Mouse (Mus musculus) testis, adult 2 months (tissue): ENCODE data around the gene Rhbg.

Source experiments
- CTCF ChIP-seq: fragments of 200-500 bp; IDR thresholded peaks from 2 replicates; pipeline ENCODE4 v1.5.1; 2012; ENCODE audit warnings: low read depth, mild to moderate bottlenecking, inconsistent platforms, low read length, moderate library complexity; ENCODE audit not compliant: control insufficient read depth, insufficient read depth, insufficient replicate concordance
- POLR2A ChIP-seq: fragments of 200-500 bp; IDR thresholded peaks from 2 replicates; pipeline ENCODE4 v1.6.1; 2012; ENCODE audit warnings: low read depth, mild to moderate bottlenecking, inconsistent platforms, low read length, moderate library complexity; ENCODE audit not compliant: control insufficient read depth

DNA sequence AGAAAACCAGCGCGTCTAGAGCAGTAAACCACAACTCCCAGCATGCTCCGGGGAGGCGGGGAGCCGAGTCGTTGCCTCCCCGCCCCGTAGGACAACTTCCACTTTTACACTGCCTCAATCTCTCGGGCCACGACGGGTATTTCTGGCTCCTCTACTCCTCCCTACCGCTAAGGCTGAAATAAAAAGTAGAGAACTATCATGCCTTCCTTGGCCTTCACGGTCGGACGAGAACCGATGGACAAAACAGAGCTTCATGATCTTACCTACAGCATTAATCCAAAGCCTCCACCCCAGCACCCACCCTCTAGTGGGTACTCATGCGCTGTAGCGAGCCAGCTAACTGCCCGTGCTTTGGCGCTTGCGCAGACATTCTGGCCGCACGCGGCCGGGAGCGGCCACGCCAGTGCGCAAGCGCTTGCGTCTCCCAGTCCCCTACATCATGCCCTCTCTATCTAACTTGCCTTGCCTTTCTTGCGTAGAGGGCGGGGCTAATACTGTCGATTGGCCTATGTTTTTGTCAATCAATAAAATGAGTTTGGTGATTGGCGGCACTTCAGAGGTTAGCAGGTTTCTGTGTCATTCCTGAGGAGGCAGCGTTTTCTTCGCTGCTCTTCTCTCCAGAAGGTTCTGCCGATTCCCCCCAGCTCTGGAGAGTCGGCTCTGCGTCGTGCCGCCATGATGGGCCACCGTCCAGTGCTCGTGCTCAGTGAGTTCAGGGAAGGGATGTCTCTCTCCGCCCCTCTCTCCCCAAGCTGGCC, 42.2 kb upstream of the Rhbg start, which contains the start of the genes Tsacc and Cct3:
- TF ChIP-seq CTCF (no peak), POLR2A (peak; percentile 89)
